Mouse (Mus musculus): ENCODE results near the gene Trub1.

Gene Trub1

DNA sequence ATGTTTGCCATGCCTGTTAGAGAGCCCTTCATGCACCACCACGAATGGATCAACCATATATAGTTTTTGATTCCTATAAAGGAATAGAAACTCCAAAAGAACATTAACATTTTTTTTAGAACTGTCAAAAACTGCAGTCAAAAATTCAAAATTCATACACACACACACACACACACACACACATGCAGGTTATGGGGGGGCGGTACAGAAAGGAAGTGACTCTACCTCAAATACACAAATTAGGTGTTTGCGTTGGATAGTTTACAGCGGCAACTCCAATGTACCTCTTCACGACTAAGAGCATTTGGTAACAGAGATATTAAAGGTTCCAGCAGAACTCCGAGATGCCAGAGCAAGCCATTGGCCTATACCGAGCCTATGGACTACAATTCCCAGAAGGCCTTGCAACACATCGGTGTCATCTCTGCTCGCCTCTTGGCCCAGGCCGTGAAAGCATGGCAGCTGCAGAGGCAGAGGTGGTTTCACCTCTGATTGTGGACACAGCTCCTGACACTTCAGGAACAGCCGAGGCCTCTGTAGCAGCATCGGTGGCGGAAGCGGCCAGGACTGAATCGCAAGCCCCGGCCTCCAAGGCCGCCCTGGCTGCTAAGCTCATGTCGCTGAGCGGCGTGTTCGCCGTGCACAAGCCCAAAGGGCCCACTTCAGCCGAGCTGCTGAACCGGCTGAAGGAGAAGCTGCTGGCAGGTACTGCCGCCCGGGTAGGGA is at the start of gene Trub1:
Gene Trub1, plus strand, starts transcription at position 421 of the 726 bp plus-strand sequence.
- peak; percentile 88 to 90 for DNase-seq

DNA sequence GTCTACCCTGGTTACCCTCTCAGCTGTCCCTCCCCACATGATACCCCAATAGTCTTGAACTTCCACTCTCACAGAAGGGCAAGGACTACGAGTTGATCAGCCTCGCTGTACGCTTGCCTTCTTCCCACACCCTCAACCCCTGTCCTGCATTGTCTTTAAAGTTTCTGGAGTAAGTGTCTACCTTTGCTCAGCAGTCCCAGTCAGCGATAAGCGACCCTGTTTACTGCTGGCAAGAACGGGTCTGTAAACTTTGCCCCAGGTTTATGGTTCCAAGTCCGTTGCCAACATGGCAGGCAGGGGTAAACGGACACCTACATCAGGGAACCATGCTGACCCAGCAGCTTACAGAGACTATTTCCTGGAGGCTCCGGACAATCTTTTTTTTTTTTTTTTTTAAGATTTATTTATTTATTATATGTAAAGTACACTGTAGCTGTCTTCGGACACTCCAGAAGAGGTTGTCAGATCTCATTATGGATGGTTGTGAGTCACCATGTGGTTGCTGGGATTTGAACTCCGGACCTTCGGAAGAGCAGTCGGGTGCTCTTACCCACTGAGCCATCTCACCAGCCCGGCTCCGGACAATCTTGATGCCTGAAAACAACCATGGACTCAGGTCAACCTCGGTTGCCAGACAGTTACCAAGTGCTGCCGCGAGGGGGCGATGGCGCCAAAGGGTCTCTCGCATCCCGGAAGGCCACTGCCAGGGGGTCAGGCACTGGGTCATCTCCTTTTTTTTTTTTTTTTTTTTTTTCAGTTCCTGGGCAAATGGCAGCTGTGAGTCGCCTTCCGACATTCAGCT is 48.8 kb upstream of the Trub1 start:
- peak; percentile 92 to 95 for DNase-seq

DNA sequence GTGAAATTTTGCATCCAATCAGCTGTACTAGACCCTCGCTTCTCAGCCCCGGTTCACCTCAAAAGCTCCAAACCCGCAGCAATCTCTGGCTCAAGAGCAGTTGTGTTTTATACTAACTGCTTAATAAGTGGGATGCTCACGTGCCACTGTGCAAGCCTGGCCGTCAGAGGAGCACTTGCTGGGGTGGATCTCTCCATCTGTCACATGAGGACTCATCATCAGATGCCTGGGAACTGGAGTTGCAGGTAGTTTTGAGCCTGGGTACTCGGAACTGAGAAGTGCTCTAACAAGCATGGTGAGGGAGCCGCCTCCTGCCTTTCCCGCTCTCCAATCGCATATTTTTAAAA is 48.2 kb upstream of the Trub1 start:
- peak in 1 of 2 experiments; percentile 33 for DNase-seq

DNA sequence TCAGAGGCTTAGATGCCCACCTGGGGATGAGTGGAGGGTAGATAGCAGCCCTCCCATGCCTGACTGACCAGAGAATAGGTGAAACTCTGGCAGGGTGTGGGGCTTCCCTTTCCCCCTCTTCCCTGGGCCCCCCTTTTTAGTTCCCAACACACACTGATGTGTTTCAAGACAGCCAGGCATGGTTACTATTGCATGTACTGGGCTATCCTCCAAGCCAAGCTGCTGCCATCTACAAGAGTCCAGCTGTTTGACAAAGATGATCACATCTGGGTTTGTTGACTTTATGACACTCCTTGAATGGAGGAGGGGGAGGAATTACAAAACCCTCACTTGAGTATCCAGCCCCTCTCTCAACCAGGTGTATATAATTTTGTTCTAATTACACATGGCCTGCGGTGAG is 44.8 kb upstream of the Trub1 start:
- DNase-seq, result no peak

DNA sequence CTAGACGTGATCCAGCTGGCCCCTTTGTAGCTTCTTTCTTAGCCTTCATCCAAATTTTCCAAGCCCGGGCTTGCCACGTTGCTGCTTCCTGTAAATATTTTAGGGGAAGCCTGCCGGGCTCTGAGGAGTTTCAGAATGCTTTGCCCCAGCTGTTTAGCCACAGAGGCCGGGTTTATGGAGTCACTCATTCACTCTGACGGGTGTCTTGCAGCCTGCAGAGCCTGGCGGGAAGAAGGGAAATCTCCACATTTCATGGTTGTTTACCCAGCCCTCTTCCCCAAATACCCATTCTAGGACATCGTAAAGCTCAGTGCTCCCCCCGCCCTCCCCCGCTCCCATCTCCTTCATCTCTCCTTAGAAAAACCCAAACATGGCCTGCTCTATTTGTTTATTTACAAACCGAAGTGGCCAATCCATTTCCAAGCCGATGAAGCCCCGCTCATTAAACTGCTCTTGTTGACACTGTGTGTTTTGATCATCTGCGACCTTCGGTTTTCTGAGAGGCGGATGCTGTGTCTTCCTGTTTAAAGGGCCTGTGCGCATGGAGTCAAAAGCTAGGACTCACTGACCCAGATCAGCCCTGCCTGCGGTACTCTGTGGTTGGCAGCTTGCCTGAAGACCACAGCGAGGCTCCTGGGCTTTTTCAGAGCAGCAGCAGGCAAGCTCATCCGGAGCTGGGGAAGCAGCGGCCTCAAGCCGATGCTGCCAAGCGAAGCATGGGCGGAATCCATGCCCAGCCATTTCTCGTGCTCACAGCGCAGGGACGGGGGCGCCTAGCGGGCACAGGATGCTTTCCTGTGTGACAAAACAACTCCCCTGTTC is 41.1 kb upstream of the Trub1 start:
- DNase-seq, result peak; percentile 91 to 94

DNA sequence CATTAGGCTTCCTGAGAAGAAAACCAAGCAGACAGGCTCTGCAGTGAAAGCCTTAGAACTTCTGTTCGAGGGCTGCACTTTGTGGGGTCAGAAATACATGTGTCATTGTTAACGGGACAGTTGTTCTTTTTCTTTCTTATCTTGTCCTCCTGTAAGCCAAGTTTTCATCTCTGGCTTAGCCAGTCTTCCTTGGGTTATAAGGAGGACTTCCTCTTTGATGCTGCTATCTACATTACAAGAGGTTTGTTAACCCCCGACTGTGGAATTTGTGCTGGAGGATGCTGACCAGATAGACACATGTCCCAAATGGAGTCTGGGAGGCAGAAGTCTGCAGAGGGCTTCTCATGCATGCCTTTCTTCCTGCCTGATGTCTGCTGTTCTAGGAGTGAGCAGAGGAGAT is 39.5 kb upstream of the Trub1 start:
- no peak for DNase-seq

DNA sequence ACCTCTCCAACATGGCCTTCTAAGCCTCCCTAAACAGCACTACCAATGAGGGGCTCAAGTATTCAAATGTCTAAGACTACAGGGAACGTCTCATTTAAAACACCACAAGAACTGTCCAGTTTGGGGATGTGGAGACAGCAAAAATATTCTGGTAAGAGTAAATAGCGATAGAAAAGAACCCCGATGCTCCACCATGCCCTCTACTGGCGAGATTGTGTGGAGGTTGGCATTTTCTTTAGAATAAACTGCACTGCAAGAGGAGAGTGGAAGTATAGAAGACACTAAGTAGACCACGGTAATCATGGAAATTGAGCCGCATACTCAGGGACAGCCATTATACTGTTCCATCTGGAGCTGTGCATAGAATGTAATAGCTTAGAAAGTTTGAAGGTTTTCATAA is 38.8 kb upstream of the Trub1 start:
- no peak for DNase-seq

DNA sequence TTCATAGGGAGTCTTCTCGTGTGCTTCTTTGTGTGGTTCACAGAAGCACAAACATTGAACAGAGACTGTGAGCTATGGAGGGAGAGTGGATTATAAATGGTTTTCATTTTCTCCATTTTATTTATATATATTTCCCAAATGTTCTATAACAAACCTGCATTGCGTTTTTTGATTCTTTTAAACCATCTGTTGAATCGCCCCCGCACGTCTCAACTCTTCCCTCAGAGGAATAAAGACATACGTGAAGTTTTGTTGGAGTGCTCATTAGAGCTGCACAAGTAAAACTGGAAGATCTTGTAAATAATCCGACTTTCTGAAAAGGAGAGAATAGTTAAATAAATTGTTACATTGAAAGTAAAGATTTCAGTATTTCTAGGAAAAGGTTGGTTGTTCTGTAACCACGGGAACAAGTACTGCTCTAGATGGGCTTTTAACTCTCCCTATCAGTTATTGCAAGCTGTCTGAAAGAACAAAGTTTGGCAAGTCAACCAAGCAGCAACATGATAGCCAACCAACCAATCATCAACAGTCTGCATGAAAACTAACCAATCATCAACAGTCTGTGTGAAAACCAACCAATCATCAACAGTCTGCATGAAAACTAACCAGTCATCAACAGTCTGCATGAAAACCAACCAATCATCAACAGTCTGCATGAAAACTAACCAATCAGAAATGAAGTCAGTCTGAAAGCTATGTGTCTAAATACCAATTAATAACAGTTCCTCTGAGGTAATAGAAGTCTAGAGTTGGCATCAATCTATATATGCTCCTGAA is 37.5 kb upstream of the Trub1 start:
- DNase-seq, result no peak

DNA sequence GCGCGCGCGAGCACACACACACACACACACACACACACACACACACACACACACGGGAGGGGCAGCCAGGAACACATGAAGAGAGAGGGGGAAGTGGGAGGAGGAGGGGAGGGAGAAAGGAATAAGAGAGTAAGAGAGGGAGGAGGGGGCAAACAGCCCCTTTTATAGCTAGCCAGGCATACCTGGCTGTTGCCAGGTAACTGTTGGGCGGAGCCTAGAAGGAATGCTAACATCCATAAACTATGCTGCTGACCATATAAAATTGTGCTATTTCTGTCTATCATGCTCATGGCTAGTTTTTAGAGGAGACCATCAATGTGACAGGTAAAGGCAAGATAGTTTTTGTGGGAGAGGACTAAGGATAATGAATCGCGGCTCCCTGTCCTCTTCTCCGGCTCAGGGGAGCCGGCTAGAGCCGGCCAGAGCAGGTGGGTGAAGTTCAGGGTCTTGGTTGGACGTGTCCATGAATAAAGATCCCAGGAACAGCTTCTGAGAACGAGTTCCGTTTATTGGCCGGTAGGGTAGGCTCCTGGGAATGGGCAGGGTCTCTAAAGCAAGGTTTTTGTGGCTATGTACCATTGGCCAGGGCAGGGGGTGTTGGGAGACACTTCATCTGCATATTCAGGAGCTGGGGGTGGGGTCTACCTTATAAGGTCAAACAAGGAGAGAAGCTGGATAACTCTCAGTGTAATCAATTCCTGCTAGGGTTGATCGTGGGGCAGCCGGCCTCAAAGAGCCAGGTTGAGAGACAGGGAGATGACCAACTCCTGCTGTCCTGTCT is 34.7 kb upstream of the Trub1 start:
- no peak for DNase-seq

DNA sequence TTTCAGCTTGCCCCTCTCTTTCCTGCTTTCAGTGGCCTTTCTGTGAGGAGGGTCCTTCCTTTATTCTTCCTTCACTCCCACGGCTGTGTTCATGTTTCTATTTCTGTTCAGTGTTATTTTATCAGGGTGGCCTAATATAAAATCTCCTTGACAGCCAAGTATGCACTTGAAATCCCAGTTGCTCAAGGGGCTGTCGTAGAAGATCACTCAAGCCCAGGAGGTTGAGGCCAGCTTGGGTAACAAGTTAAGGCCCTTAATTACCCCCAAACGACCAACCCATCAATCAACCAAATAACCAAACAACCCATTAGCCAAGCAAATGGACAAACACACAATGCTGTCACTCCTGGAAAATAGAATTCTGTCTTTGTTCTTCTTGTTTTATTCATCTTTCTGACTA is 29.3 kb upstream of the Trub1 start:
- DNase-seq, result no peak

DNA sequence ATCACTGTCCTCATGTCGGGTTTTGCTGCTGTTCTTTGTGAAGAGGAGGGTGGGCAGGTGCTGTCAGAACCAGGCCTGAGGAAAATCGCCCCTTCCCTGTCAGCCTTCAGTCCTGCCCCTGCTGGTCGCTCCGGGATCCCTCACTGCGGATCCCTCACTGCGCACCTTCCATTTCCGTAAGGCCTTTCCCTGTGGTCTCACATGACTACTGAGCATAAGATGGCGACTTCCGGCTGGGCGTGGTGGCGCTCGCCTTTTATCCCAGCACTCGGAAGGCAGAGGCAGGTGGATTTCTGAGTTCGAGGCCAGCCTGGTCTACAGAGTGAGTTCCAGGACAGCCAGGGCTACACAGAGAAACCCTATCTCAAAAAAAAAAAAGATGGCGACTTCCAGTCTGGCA is 27.4 kb upstream of the Trub1 start:
- no peak for DNase-seq

DNA sequence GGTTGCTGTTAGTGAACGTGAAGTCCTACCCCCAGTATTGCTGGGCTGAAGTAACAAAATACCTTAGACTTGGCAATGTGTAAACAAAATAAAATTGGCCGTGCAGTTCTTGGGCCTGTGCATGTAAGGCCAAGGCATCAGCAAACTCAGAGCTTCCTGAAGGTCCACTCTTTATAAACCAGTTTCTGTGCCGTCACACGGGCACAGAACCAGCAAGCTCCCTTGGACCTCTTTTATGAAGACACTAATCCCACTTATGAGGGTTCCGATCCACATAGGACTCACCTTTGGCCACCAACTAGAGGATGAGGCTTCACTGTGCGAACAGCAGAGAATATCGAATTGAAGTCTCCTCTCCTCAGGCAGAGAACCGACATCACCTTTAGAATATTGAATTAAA is 25.9 kb upstream of the Trub1 start:
- no peak for DNase-seq

DNA sequence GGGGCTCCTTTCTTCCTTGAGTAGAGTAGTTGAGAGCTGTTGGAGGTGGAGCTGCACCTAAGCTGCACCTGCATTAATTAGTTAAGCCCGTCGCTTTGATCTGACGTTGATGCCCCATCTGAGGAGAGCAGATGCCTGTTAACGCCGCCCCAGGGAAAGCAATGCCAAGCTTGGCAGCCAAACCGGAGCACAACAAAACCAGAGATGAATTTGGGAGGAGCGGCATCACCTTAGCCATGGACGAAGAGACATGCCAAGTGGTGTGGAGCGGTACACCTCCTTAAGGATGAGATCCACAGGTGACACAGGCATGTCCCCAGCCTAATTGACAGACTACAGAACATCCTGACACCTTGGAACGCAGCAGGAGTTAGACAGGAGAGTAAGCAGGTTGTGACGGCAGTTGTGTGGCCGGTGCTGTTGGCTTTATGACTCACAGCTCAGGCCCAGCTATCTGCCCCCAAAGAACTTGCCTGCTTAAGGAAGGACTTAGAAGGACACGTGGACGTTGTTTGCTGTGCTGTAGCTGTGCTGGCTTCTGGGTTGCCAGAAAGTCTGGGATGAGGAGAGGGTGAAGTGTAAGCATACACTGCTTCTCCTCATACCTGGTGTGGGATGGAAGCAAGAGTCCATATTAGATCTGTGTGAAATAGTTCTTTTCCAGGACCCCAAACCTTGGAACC is 24.8 kb upstream of the Trub1 start:
- DNase-seq, result peak; percentile 39 to 50

DNA sequence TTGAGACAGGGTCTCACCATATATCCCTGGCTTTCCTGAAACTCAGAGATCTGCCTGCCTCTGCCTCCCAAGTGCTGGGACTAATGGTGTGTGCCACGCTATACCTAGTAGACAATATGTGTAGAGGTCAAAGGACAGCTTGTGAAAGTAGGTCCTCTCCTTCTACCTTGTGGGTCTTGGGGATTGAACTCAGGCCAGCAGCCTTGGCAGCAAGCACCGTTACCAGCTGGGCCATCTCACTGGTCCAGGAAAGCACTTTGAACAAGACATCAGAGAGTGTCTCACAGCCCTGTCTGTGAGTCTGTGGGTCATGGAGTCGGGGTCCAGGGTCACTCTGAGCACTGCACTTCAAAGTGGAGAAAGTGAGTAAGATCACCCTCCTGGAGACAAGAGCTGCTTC is 24.1 kb upstream of the Trub1 start:
- DNase-seq, result peak; percentile 49 to 65

DNA sequence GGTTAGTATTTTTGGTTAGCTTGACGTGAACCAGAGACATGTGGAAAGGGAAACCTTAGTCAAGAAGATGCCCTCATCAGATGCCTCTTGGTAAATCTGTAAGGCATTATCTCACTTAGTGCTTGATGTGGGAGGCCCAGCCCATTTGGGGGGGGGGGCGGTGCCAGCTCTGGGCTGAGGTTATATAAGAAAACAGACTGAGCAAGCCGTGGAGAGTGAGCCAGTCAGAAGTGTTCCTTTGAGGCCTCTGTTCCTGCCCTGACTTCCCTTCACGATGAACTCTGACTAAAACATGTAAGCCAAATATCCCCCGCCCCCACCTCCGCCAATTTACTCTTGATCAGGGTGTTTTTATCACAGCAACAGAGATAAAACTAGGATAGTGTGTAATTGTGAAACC is 22.8 kb upstream of the Trub1 start:
- DNase-seq, result no peak

DNA sequence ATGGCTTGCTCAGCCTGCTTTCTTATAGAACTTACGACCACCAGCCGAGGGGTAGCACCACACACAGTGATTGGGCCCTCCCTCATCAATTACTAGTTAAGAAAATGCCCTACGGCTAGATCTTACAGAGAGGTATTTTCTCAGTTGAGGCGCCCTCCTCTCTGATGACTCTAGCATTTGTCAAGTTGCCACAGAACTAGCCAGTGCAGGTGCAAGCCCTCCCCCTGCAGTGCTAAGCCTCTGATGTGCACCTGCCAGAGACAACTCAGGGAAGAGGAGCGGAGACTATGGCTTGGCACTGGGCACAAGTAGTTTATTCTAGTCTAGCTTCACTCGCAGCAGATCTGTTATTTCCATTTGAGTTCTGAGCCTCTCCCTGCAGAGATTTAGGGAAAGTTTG is 21.2 kb upstream of the Trub1 start:
- peak in 1 of 2 experiments; percentile 42 for DNase-seq

DNA sequence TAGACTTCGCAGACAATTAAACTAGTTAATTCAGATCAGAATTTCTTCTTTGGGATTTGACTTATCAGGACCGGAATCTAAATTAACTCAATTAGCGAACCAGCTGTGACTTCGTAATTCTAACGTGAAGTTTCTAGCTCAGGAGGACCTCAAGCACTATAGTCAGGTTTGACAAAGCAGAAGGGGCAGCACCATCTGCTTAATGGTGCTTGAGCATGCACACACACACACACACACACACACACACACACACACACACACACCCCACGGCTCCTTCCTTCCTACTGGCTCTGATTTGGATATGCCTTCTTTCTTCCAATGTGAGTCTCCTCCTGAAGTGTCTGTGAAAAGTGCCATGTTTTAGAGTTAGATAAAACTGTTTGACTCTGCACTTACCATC is 18.7 kb upstream of the Trub1 start:
- DNase-seq, result no peak

DNA sequence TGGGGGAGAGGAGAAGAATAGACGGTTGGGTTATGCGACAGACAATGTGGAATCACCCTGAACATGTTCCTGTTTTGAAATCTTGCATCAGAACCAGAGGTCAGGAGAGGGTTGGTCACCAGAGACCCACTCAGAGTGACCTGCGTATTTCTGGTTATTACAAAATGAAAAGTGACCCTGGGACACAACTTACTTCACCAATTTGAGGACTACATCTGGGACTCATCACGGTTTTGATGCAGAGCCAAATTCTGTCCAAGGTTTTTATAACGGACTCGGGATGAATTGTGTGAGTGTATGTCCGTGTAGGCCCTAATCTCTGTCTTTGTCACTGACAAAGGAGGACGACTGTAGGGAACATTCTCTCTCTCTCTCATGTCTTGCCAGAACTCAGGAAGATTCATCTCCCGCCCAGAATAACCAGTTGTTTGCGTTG is 16.1 kb upstream of the Trub1 start:
- no peak for DNase-seq

DNA sequence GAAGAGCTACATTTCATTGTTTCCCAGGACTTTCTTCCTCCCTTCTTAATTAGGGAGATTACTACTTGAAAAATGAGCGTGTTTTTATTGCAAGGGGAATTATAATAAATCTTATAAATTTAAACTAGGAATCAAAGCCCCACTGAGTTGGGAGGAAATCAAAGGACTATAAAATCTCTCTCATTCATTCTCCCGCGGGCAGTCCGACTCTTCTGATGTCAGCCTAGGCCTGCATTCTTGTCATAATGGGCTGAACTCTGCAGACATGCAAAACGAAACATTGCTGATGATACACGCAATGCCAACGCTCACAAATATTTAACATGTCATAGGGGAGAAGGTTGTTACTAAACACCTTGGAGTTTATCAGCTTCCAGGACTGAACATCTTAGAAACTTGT is 15.7 kb upstream of the Trub1 start:
- DNase-seq, result no peak

DNA sequence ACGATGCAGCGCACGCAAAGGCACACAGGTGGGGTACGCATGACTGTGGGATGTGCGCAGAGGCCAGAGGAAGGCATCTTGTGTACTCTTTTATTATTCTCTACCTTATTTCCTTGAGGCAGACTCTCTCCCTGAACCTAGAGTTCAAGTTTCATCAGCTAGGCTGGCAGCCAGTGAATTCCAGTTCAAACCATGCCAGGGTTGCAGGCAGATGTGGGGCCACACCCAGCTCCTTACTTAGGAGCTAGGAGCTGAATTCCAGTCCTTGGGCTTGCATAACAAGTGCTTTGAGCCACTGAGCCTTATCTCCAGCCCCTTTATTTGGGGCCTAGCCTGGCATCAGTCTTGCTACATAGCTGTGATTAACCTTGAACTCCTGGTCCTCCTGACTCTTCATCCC is 13.4 kb upstream of the Trub1 start:
- no peak for DNase-seq

DNA sequence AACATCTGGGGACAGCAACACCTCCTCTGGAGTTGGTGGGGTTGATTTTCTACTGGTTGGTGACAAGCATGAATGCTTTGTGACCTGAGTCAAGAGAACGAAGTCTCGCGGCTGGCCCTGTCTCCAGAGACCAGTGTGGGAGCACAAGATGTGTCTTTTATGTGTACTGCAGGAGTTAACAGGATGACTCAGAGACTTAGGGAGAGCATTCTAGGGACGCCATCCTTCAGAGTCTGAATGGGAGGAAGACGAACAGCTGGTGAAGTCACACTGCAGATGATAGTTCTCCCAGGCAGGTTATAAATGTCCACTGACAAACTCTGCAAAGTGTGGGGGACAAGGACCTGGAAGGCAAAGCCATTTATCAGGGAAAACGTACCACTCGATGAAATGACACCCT is 11.2 kb upstream of the Trub1 start:
- no peak for DNase-seq

Data from cerebellum, postnatal 10 days (tissue).